Mouse (Mus musculus) brain, embryonic 14.5 days (tissue): ENCODE measurements around the gene Ankrd40.

Source experiments
- CTCF ChIP-seq: fragments of 200-500 bp; IDR thresholded peaks from 2 replicates; pipeline ENCODE4 v1.5.1; 2012; ENCODE audit warnings: inconsistent platforms, mild to moderate bottlenecking, moderate library complexity, borderline replicate concordance; ENCODE audit not compliant: insufficient read depth, insufficient read length; ENCODE audit errors: extremely low read depth
- POLR2A ChIP-seq: fragments of 200-500 bp; IDR thresholded peaks from 2 replicates; pipeline ENCODE4 v1.6.1; 2012; ENCODE audit warnings: mild to moderate bottlenecking, inconsistent platforms, borderline replicate concordance; ENCODE audit not compliant: poor library complexity, insufficient read depth, insufficient read length, severe bottlenecking; ENCODE audit errors: extremely low read depth

- TF ChIP-seq POLR2A (no peak), CTCF (no peak)
Observed at GRCm38 (mm10) chr11:94361166-94361870, 33.5 kb downstream of the Ankrd40 start.
